Mouse (Mus musculus) kidney, adult 2 months (tissue): Measurements from ENCODE around the gene Lyrm1.

Experiments used
- CTCF ChIP-seq: fragments of 200-500 bp; conservative IDR thresholded peaks from 2 replicates; pipeline ENCODE4 v1.5.1; 2011; ENCODE audit warnings: low read depth, mild to moderate bottlenecking, control low read depth, low read length, moderate library complexity, mixed read lengths; ENCODE audit not compliant: insufficient read depth, insufficient read length
- POLR2A ChIP-seq: fragments of 200-500 bp; IDR thresholded peaks from one replicate; pipeline ENCODE4 v1.6.1; 2011; ENCODE audit warnings: low read depth, low read length, control low read depth

GRCm38 (mm10) chr7:119899386-119900057, 3.9 kb downstream of the Lyrm1 start:
- no peak for TF ChIP-seq POLR2A
- TF ChIP-seq CTCF: no peak
